Mouse (Mus musculus): ENCODE results near the gene Lef1. TPM values are rescaled to one million over a fixed set of nuclear protein-coding genes. Genes with fewer than 3 reads are reported as not detected.

Lef1 gene
- total and polyA plus RNA-seq, 3 experiments, result 10.0 to 11.7 (median 10.9) TPM

GRCm38 (mm10) chr3:131247851-131248250 lies 137.6 kb downstream of the Lef1 start:
- no peak for DNase-seq

GRCm38 (mm10) chr3:131248444-131248843 lies 138.2 kb downstream of the Lef1 start:
- no peak for DNase-seq

GRCm38 (mm10) chr3:131250283-131250682 lies 140.0 kb downstream of the Lef1 start:
- DNase-seq, result no peak

- peak; percentile 51 for DNase-seq
These were observed 140.7 kb downstream of the Lef1 start for GRCm38 (mm10) chr3:131250978-131251377.

GRCm38 (mm10) chr3:131251601-131252000 lies 141.3 kb downstream of the Lef1 start:
- no peak for DNase-seq

- DNase-seq, result no peak
These were observed 144.7 kb downstream of the Lef1 start for GRCm38 (mm10) chr3:131254991-131255390.

GRCm38 (mm10) chr3:131255399-131255981 lies 145.2 kb downstream of the Lef1 start:
- DNase-seq, result peak; percentile 43

- DNase-seq, result no peak
These were observed 148.7 kb downstream of the Lef1 start for GRCm38 (mm10) chr3:131258921-131259320.

GRCm38 (mm10) chr3:131259392-131259965 lies 149.2 kb downstream of the Lef1 start:
- peak; percentile 34 for DNase-seq

GRCm38 (mm10) chr3:131260418-131260817 lies 150.1 kb downstream of the Lef1 start:
- no peak for DNase-seq

GRCm38 (mm10) chr3:131263766-131264486 lies 153.7 kb downstream of the Lef1 start:
- no peak for DNase-seq

GRCm38 (mm10) chr3:131265516-131265915 lies 155.2 kb downstream of the Lef1 start:
- no peak for DNase-seq

- no peak for DNase-seq
These were observed 156.2 kb downstream of the Lef1 start for GRCm38 (mm10) chr3:131266366-131267050.

GRCm38 (mm10) chr3:131270381-131270780 lies 160.1 kb downstream of the Lef1 start:
- DNase-seq, result no peak

GRCm38 (mm10) chr3:131271157-131271556 lies 160.9 kb downstream of the Lef1 start:
- DNase-seq, result peak; percentile 82

GRCm38 (mm10) chr3:131271559-131272373 lies 161.5 kb downstream of the Lef1 start, which contains the start of gene Hadh:
Gene Hadh (minus strand): TSS chr3:131272101.
- peak; percentile 93 for DNase-seq

- DNase-seq, result no peak
These were observed 162.3 kb downstream of the Lef1 start for GRCm38 (mm10) chr3:131272374-131273100.

All from adrenal gland, adult 2 months (tissue).